Comparison of ENCODE assay signal across 20 mouse cellular contexts in the genomic region with DNA sequence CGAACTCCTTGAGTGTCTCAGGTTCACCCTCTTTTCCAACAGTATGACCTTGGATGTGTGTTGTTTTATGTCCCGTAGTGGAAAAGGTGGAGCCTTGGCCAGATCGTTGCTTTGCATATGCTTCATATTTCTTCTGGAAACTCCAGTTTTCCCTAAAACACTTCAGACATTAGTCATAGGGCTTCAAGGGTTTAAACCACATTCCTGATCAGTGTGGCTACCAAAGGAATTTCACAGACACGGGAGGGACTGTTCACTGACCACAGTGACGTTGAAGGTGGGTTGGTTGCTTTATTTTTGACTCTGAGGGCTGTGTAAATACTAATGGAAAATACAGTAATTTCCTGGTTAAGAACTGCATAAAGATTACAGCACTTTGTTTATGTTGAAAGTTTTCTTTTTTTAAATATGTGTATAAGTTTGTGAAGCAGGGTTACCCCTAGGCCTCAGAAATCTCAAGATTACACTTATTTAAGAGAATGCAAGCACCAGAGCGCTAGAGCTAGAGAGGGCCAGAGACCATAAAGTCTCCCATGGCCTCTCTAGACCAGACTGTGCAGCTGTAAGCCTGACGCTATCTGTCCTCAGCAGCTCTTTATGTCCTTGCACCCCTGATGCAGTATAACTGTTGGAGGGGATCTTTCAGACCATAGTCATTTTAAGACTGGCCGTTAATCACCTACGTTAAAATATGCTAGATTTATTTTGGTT.
DNase-seq lines count a peak whose midpoint lies in the region; ATAC-seq and TF ChIP-seq lines count a peak whose summit lies in the region.
"Had no signal": no experiment of that assay in that cellular context is flagged by ENCODE, and none has a peak within 500 bp of the region (broad histone marks: within the 10 kb centered on the region; RNA-seq: fewer than 3 reads in every experiment).

No protein-coding gene starts in this region.

- no peak for TF ChIP-seq RAD21 in CH12.LX (IDR thresholded peaks at IDR 0.05; ENCODE audit: low read depth, low read length)

- no peak for ATAC-seq in intestine, postnatal 0 days
- ATAC-seq: liver, embryonic 12.5 days; midbrain, embryonic 13.5 days had no signal

- no peak overlapping the region for H3K4me3 ChIP-seq in CH12.LX (replicated peaks in 1 of 3; ENCODE audit: low read depth in 2 of 3, low read length in 2 of 3, poor library complexity in 1 of 3)
- no peak overlapping the region for H3K4me3 ChIP-seq in embryonic fibroblast, embryonic 13.5 days (ENCODE audit: insufficient read depth, low read length)
- H3K4me3 ChIP-seq in midbrain, embryonic 10.5 days = no peak overlapping the region
- no peak overlapping the region for H3K4me3 ChIP-seq in intestine, postnatal 0 days (ENCODE audit: low read depth, low read length)
- H3K4me3 ChIP-seq: embryonic facial prominence, embryonic 12.5 days; forebrain, embryonic 12.5 days; heart, embryonic 15.5 days; liver, embryonic 12.5 days; midbrain, embryonic 13.5 days; neural tube, embryonic 13.5 days had no signal

- dilution Hi-C loops in CH12.LX (cut with MboI; ENCODE audit: extremely low pct_ligation_motif_present, extremely low pct_unique_long_range_greater_than_20kb, low sequenced_read_pairs) = no loop called here

- DNase-seq in 3T3-L1 (ENCODE audit: low read depth, low spot score) (peak; percentile 98), CH12.LX (ENCODE audit: extremely low read depth) (no peak)
- peak; percentile 24 for DNase-seq in lung, postnatal 25 days (ENCODE audit: low spot score)
- no peak for DNase-seq in midbrain, embryonic 10.5 days (ENCODE audit: low spot score)
- DNase-seq in gastrocnemius, postnatal 25 days = no peak
- DNase-seq: adrenal gland, adult 8-10 months; cerebellum, adult 9-10 months; gastrocnemius, postnatal 14 days; kidney, adult 2 months; kidney, postnatal 10 days; right cerebral cortex, adult 18-20 months; thymus, postnatal 14 days had no signal

- in situ Hi-C loops in CH12.LX (cut with MboI; ENCODE audit: low pct_ligation_motif_present, low pct_unique_long_range_greater_than_20kb, low sequenced_read_pairs) = loop anchor here (25.0 kb wide), 1 partner anchor 242 kb away; a partner anchor contains a TSS

- H3K4me2 ChIP-seq in CH12.LX (ENCODE audit: insufficient read depth, low read depth, poor library complexity, severe bottlenecking) = no peak overlapping the region
- H3K4me2 ChIP-seq in intestine, postnatal 0 days (replicated peaks; ENCODE audit: low read depth) = no peak overlapping the region
- H3K4me2 ChIP-seq: embryonic facial prominence, embryonic 12.5 days; forebrain, embryonic 12.5 days; heart, embryonic 15.5 days; liver, embryonic 12.5 days; midbrain, embryonic 13.5 days; neural tube, embryonic 13.5 days had no signal

- H3K36me3 ChIP-seq in CH12.LX (replicated peaks in 1 of 2; ENCODE audit: control insufficient read depth in 1 of 2, insufficient read depth in 1 of 2, low read length in 1 of 2) = peaks cover 3 to 30% of the 10 kb centered on the region in 2 experiments
- H3K36me3 ChIP-seq in midbrain, embryonic 10.5 days = 0 out of 2 replicates have a peak, but pooled peaks cover 12% of the 10 kb centered on the region
- H3K36me3 ChIP-seq in intestine, postnatal 0 days (ENCODE audit: control insufficient read depth, insufficient read depth) = 0 out of 2 replicates have a peak, but pooled peaks cover 5% of the 10 kb centered on the region
- H3K36me3 ChIP-seq: embryonic facial prominence, embryonic 12.5 days; forebrain, embryonic 12.5 days; heart, embryonic 15.5 days; midbrain, embryonic 13.5 days; neural tube, embryonic 13.5 days had no signal

- 91% methylated on average over 9 of the region's 9 CpGs for WGBS in midbrain, embryonic 10.5 days
- whole genome bisulfite sequencing in intestine, postnatal 0 days = 80% methylated on average over 9 of the region's 9 CpGs

- H3K27ac ChIP-seq in CH12.LX (ENCODE audit: insufficient read depth, low read depth) = no peak overlapping the region
- H3K27ac ChIP-seq in embryonic fibroblast, embryonic 13.5 days (ENCODE audit: insufficient read depth, low read length) = peak overlapping the region; percentile 81
- H3K27ac ChIP-seq in midbrain, embryonic 10.5 days (replicated peaks) = no peak overlapping the region
- H3K27ac ChIP-seq in intestine, postnatal 0 days (ENCODE audit: low read depth, low read length) = no peak overlapping the region
- H3K27ac ChIP-seq: embryonic facial prominence, embryonic 12.5 days; forebrain, embryonic 12.5 days; heart, embryonic 15.5 days; liver, embryonic 12.5 days; midbrain, embryonic 13.5 days; neural tube, embryonic 13.5 days had no signal

- no peak for TF ChIP-seq POLR2A in CH12.LX (IDR thresholded peaks at IDR 0.05; ENCODE audit: low read depth, low read length)
- TF ChIP-seq POLR2A in embryonic fibroblast, embryonic 13.5 days (IDR thresholded peaks at IDR 0.05; ENCODE audit: low read depth, low read length) = no peak

- peaks cover 13 to 29% of the 10 kb centered on the region in 2 experiments for H3K4me1 ChIP-seq in CH12.LX (ENCODE audit: control insufficient read depth in 1 of 2, insufficient read depth in 2 of 2)
- H3K4me1 ChIP-seq in embryonic fibroblast, embryonic 13.5 days (ENCODE audit: control insufficient read depth, insufficient read depth, low read length) = peaks cover 10% of the 10 kb centered on the region
- no peaks in the 10 kb centered on the region for H3K4me1 ChIP-seq in midbrain, embryonic 10.5 days
- H3K4me1 ChIP-seq in intestine, postnatal 0 days (replicated peaks; ENCODE audit: control insufficient read depth, insufficient read depth, low read length) = no peaks in the 10 kb centered on the region
- H3K4me1 ChIP-seq: midbrain, embryonic 13.5 days had no signal

- no peaks in the 10 kb centered on the region for H3K27me3 ChIP-seq in CH12.LX (replicated peaks)
- no peaks in the 10 kb centered on the region for H3K27me3 ChIP-seq in midbrain, embryonic 10.5 days (ENCODE audit: low read depth, poor library complexity, severe bottlenecking)
- no peaks in the 10 kb centered on the region for H3K27me3 ChIP-seq in intestine, postnatal 0 days (replicated peaks; ENCODE audit: control insufficient read depth, insufficient read depth, low read length)
- H3K27me3 ChIP-seq: embryonic facial prominence, embryonic 12.5 days; forebrain, embryonic 12.5 days; heart, embryonic 15.5 days; liver, embryonic 12.5 days; midbrain, embryonic 13.5 days; neural tube, embryonic 13.5 days had no signal

- no peaks in the 10 kb centered on the region for H3K9me3 ChIP-seq in CH12.LX (replicated peaks; ENCODE audit: low read length)
- H3K9me3 ChIP-seq in midbrain, embryonic 10.5 days (replicated peaks) = no peaks in the 10 kb centered on the region
- H3K9me3 ChIP-seq in intestine, postnatal 0 days (ENCODE audit: control insufficient read depth) = no peaks in the 10 kb centered on the region
- H3K9me3 ChIP-seq: embryonic facial prominence, embryonic 12.5 days; forebrain, embryonic 12.5 days; heart, embryonic 15.5 days; liver, embryonic 12.5 days; midbrain, embryonic 13.5 days; neural tube, embryonic 13.5 days had no signal

- 0 out of 2 replicates have a peak, but pooled peaks have one; percentile 14 for TF ChIP-seq EP300 in CH12.LX (IDR thresholded peaks at IDR 0.05; ENCODE audit: low read length)

- no peak overlapping the region for H3K9ac ChIP-seq in CH12.LX (ENCODE audit: insufficient read depth, low read depth)
- H3K9ac ChIP-seq in intestine, postnatal 0 days (ENCODE audit: low read depth, low read length) = no peak overlapping the region
- H3K9ac ChIP-seq: embryonic facial prominence, embryonic 12.5 days; forebrain, embryonic 12.5 days; heart, embryonic 15.5 days; liver, embryonic 12.5 days; midbrain, embryonic 13.5 days; neural tube, embryonic 13.5 days had no signal

- H3K79me2 ChIP-seq in CH12.LX (replicated peaks; ENCODE audit: control insufficient read depth, extremely low read depth, insufficient read depth, poor library complexity, severe bottlenecking) = no peaks in the 10 kb centered on the region

- no peak for TF ChIP-seq CTCF in CH12.LX (conservative IDR thresholded peaks at IDR 0.05 in 1 of 2, IDR thresholded peaks at IDR 0.05 in 1 of 2; ENCODE audit: low read depth in 2 of 2, low read length in 2 of 2)
- no peak for TF ChIP-seq CTCF in embryonic fibroblast, embryonic 13.5 days (IDR thresholded peaks at IDR 0.05; ENCODE audit: borderline replicate concordance, insufficient read depth, low read length)
- TF ChIP-seq CTCF in intestine, postnatal 0 days (IDR thresholded peaks at IDR 0.05; ENCODE audit: low read depth) = no peak

TF ChIP-seq in CH12.LX, 34 proteins besides CTCF, POLR2A, EP300 and RAD21:
- TF ChIP-seq ZNF384 (IDR thresholded peaks at IDR 0.05; ENCODE audit: low read depth, low read length) = no peak
- TF ChIP-seq ETS1 (conservative IDR thresholded peaks at IDR 0.05; ENCODE audit: low read depth, low read length) = 0 out of 2 replicates have a peak, but pooled peaks have one; percentile 19
- no peak for TF ChIP-seq PAX5 (IDR thresholded peaks at IDR 0.05; ENCODE audit: low read length)
- no peak for TF ChIP-seq RCOR1 (conservative IDR thresholded peaks at IDR 0.05; ENCODE audit: low read depth, low read length)
- TF ChIP-seq BHLHE40 (IDR thresholded peaks at IDR 0.05; ENCODE audit: low read depth, low read length) = no peak
- no peak for TF ChIP-seq MEF2A (IDR thresholded peaks at IDR 0.05; ENCODE audit: borderline replicate concordance, low read depth, low read length)
- no peak for TF ChIP-seq SIN3A (IDR thresholded peaks at IDR 0.05; ENCODE audit: low read length)

Comparison
In these comparisons a context has a peak if more than half of its experiments do, and no peak if none do; other contexts are left out.
1. DNase-seq: peak in 3T3-L1 (single experiment) and lung, postnatal 25 days (single experiment); none in CH12.LX (single experiment), midbrain, embryonic 10.5 days (single experiment) and gastrocnemius, postnatal 25 days (single experiment).